Mouse (Mus musculus) hindbrain, embryonic 10.5 days (tissue): ENCODE data around the gene Pygo1. TPM values are rescaled to one million over a fixed set of nuclear protein-coding genes. Genes with fewer than 3 reads are reported as not detected.

Source experiments
- polyA plus RNA-seq: library from polyadenylated mRNA; unstranded; fragments of >200 nt; fragmentation: Nextera tagmentation; extraction: Ambion mirVana; gene quantifications from 2 replicates; pipeline ENCODE4 v1.2.1, GENCODE M21; 2016

Gene Pygo1
- polyA plus RNA-seq, 1 experiment from 2014 or later = 6.1 TPM

Other genes starting within 250 kb of the Pygo1 start
- 7.6 and 19.9 TPM in 2 replicates for gene Prtg, start 118.8 kb upstream of the Pygo1 start, polyA plus RNA-seq
- 1.8 and 1.9 TPM in 2 replicates for gene Dyx1c1, start 33.1 kb downstream of the Pygo1 start, polyA plus RNA-seq
- gene Gm44503, start 33.2 kb downstream of the Pygo1 start, polyA plus RNA-seq = not detected in 2 replicates
- 21.8 and 27.6 TPM in 2 replicates for gene Ccpg1os, start 59.7 kb downstream of the Pygo1 start, polyA plus RNA-seq
- gene Ccpg1, start 59.8 kb downstream of the Pygo1 start, polyA plus RNA-seq = 20.3 and 21.9 TPM in 2 replicates
- gene Pigb, start 114.7 kb downstream of the Pygo1 start, polyA plus RNA-seq = 15.0 and 15.8 TPM in 2 replicates
- 1.5 and 2.1 TPM in 2 replicates for gene Rab27a, start 119.2 kb downstream of the Pygo1 start, polyA plus RNA-seq
- gene Khdc3, start 176.2 kb downstream of the Pygo1 start, polyA plus RNA-seq = 0.20 TPM in 1 of 2 replicates, not detected in the other
- not detected in 2 replicates for gene Gm20509, start 176.8 kb downstream of the Pygo1 start, polyA plus RNA-seq
- 136 and 150 TPM in 2 replicates for gene Rsl24d1, start 187.8 kb downstream of the Pygo1 start, polyA plus RNA-seq